Mouse (Mus musculus): ENCODE data around the gene AA986860. TPM values are rescaled to one million over a fixed set of nuclear protein-coding genes. Genes with fewer than 3 reads are reported as not detected.
A peak's percentile ranks its signal among the peaks of the same experiment; 100 is the strongest.

The AA986860 gene
- 0.26 and 0.56 TPM in 2 replicates for polyA plus RNA-seq (2015; fragmentation: Nextera tagmentation; extraction: Ambion mirVana)

- ATAC-seq (replicated peaks) = no peak
- no peaks in the 10 kb centered on the region for H3K27me3 ChIP-seq (replicated peaks)
- 8% methylated on average over 10 of the region's 10 CpGs for WGBS
- H3K9ac ChIP-seq = no peak within 1 kb of the TSS
- no peaks in the 10 kb centered on the region for H3K9me3 ChIP-seq
- H3K4me2 ChIP-seq = peak within 1 kb of the TSS; percentile 5; the same call in 1 of the 2 replicates
- H3K36me3 ChIP-seq (replicated peaks) = no peaks in the 10 kb centered on the region
- no peak within 1 kb of the TSS for H3K27ac ChIP-seq
- no peaks in the 10 kb centered on the region for H3K4me1 ChIP-seq
- no peak within 1 kb of the TSS for H3K4me3 ChIP-seq
These were observed at the start of gene AA986860 for GRCm38 (mm10) chr1:130731741-130732337. Gene AA986860 (plus strand): TSS chr1:130731976.

GRCm38 (mm10) chr1:130683905-130684304, 47.9 kb upstream of the AA986860 start:
- Histone ChIP-seq H3K27ac (no peak overlapping the region), H3K4me1 (no peaks in the 10 kb centered on the region), H3K9me3 (no peaks in the 10 kb centered on the region), H3K4me2 (no peak overlapping the region), H3K4me3 (no peak overlapping the region), H3K9ac (no peak overlapping the region), H3K36me3 (replicated peaks) (no peaks in the 10 kb centered on the region; the same call in 1 of the 2 replicates), H3K27me3 (replicated peaks) (no peaks in the 10 kb centered on the region)
- 14% methylated on average over 1 of the region's 1 CpGs for WGBS
- ATAC-seq (replicated peaks) = no peak

- peaks cover 52% of the 10 kb centered on the region for H3K36me3 ChIP-seq (replicated peaks)
- H3K4me1 ChIP-seq = no peaks in the 10 kb centered on the region
- no peak overlapping the region for H3K27ac ChIP-seq
- 92% methylated on average over 5 of the region's 5 CpGs for WGBS
- H3K4me3 ChIP-seq = no peak overlapping the region
- no peak overlapping the region for H3K4me2 ChIP-seq
- ATAC-seq (replicated peaks) = no peak
- H3K9me3 ChIP-seq = no peaks in the 10 kb centered on the region
- no peaks in the 10 kb centered on the region for H3K27me3 ChIP-seq (replicated peaks)
- no peak overlapping the region for H3K9ac ChIP-seq
These were observed 33.2 kb upstream of the AA986860 start for GRCm38 (mm10) chr1:130698601-130699000.

- Histone ChIP-seq H3K36me3 (replicated peaks) (peaks cover 54% of the 10 kb centered on the region), H3K9ac (no peak overlapping the region), H3K4me1 (no peaks in the 10 kb centered on the region), H3K27me3 (replicated peaks) (no peaks in the 10 kb centered on the region), H3K27ac (no peak overlapping the region), H3K9me3 (no peaks in the 10 kb centered on the region), H3K4me2 (no peak overlapping the region), H3K4me3 (no peak overlapping the region)
- WGBS = 95% methylated on average over 10 of the region's 10 CpGs
- ATAC-seq (replicated peaks) = no peak
These were observed 31.7 kb upstream of the AA986860 start for GRCm38 (mm10) chr1:130699937-130700633.

GRCm38 (mm10) chr1:130701976-130702375, 29.8 kb upstream of the AA986860 start:
- ATAC-seq (replicated peaks) = no peak
- Histone ChIP-seq H3K36me3 (replicated peaks) (peaks cover 60% of the 10 kb centered on the region), H3K27ac (no peak overlapping the region), H3K9ac (no peak overlapping the region), H3K4me1 (no peaks in the 10 kb centered on the region), H3K27me3 (replicated peaks) (no peaks in the 10 kb centered on the region), H3K9me3 (no peaks in the 10 kb centered on the region), H3K4me3 (no peak overlapping the region), H3K4me2 (no peak overlapping the region)
- 93% methylated on average over 11 of the region's 11 CpGs for WGBS

- peaks cover 47% of the 10 kb centered on the region for H3K36me3 ChIP-seq (replicated peaks)
- no peak overlapping the region for H3K9ac ChIP-seq
- H3K4me3 ChIP-seq = no peak overlapping the region
- H3K27ac ChIP-seq = no peak overlapping the region
- no peaks in the 10 kb centered on the region for H3K27me3 ChIP-seq (replicated peaks)
- H3K9me3 ChIP-seq = no peaks in the 10 kb centered on the region
- ATAC-seq (replicated peaks) = no peak
- WGBS = 90% methylated on average over 2 of the region's 2 CpGs
- no peak overlapping the region for H3K4me2 ChIP-seq
- no peaks in the 10 kb centered on the region for H3K4me1 ChIP-seq
These were observed 28.2 kb upstream of the AA986860 start for GRCm38 (mm10) chr1:130703613-130704012.

- WGBS = 89% methylated on average over 22 of the region's 22 CpGs
- Histone ChIP-seq H3K27ac (no peak overlapping the region), H3K9me3 (no peaks in the 10 kb centered on the region), H3K36me3 (replicated peaks) (0 out of 2 replicates have a peak, but pooled peaks cover 13% of the 10 kb centered on the region), H3K4me3 (no peak overlapping the region), H3K4me2 (no peak overlapping the region), H3K4me1 (peaks cover 11% of the 10 kb centered on the region), H3K9ac (no peak overlapping the region), H3K27me3 (replicated peaks) (no peaks in the 10 kb centered on the region)
- no peak for ATAC-seq (replicated peaks)
These were observed 21.3 kb upstream of the AA986860 start for GRCm38 (mm10) chr1:130710283-130711080.

- no peak for ATAC-seq (replicated peaks)
- 0 out of 2 replicates have a peak, but pooled peaks cover 2% of the 10 kb centered on the region for H3K36me3 ChIP-seq (replicated peaks)
- 80% methylated on average over 4 of the region's 4 CpGs for WGBS
- H3K4me3 ChIP-seq = no peak overlapping the region
- H3K27ac ChIP-seq = no peak overlapping the region
- H3K9me3 ChIP-seq = no peaks in the 10 kb centered on the region
- peaks cover 21% of the 10 kb centered on the region for H3K4me1 ChIP-seq
- H3K4me2 ChIP-seq = no peak overlapping the region
- H3K27me3 ChIP-seq (replicated peaks) = no peaks in the 10 kb centered on the region
- H3K9ac ChIP-seq = no peak overlapping the region
These were observed 17.7 kb upstream of the AA986860 start for GRCm38 (mm10) chr1:130714046-130714445.

- Histone ChIP-seq H3K27me3 (replicated peaks) (no peaks in the 10 kb centered on the region), H3K9ac (peak within 1 kb of the TSS; percentile 96), H3K27ac (peak within 1 kb of the TSS; percentile 88), H3K36me3 (replicated peaks) (0 out of 2 replicates have a peak, but pooled peaks cover 2% of the 10 kb centered on the region), H3K4me1 (peaks cover 26% of the 10 kb centered on the region), H3K9me3 (no peaks in the 10 kb centered on the region), H3K4me3 (peak within 1 kb of the TSS; percentile 59), H3K4me2 (peak within 1 kb of the TSS; percentile 92)
- ATAC-seq (replicated peaks) = peak; percentile 96
- under 1% methylated on average over 38 of the region's 38 CpGs for WGBS
These were observed 16.1 kb upstream of the AA986860 start, which contains the start of gene Gm29427 for GRCm38 (mm10) chr1:130715561-130716217. Gene Gm29427 (minus strand): TSS chr1:130715799.

GRCm38 (mm10) chr1:130716218-130716512, 15.6 kb upstream of the AA986860 start:
- Histone ChIP-seq H3K4me2 (peak overlapping the region; percentile 92), H3K27me3 (replicated peaks) (no peaks in the 10 kb centered on the region), H3K4me1 (peaks cover 26% of the 10 kb centered on the region), H3K4me3 (peak overlapping the region; percentile 59), H3K9me3 (no peaks in the 10 kb centered on the region), H3K27ac (peak overlapping the region; percentile 88), H3K9ac (peak overlapping the region; percentile 96), H3K36me3 (replicated peaks) (0 out of 2 replicates have a peak, but pooled peaks cover 2% of the 10 kb centered on the region)
- 0% methylated on average over 3 of the region's 3 CpGs for WGBS
- peak; percentile 40 for ATAC-seq (replicated peaks)

GRCm38 (mm10) chr1:130716513-130717290, 15.1 kb upstream of the AA986860 start:
- H3K36me3 ChIP-seq (replicated peaks) = 0 out of 2 replicates have a peak, but pooled peaks cover 2% of the 10 kb centered on the region
- peak; percentile 3 for ATAC-seq (replicated peaks)
- H3K4me1 ChIP-seq = peaks cover 26% of the 10 kb centered on the region
- peak overlapping the region; percentile 92 for H3K4me2 ChIP-seq
- H3K9ac ChIP-seq = peak overlapping the region; percentile 96
- no peaks in the 10 kb centered on the region for H3K9me3 ChIP-seq
- peak overlapping the region; percentile 88 for H3K27ac ChIP-seq
- peak overlapping the region; percentile 59 for H3K4me3 ChIP-seq
- WGBS = under 1% methylated on average over 42 of the region's 42 CpGs
- H3K27me3 ChIP-seq (replicated peaks) = no peaks in the 10 kb centered on the region
